Mouse (Mus musculus) liver, embryonic 14.5 days (tissue): ENCODE results near the gene Vwce.

Experiments used
- CTCF ChIP-seq: IDR thresholded peaks from 2 replicates; pipeline ENCODE4 v1.5.1; 2016; ENCODE audit warnings: antibody characterized with exemption, low read depth, control low read depth
- EP300 ChIP-seq: IDR thresholded peaks from 2 replicates; pipeline ENCODE4 v1.6.1; 2016; ENCODE audit warnings: antibody characterized with exemption, low read depth

- TF ChIP-seq CTCF (no peak), EP300 (no peak)
Observed at GRCm38 (mm10) chr19:10657742-10658141, 23.7 kb downstream of the Vwce start.
